Mouse (Mus musculus) lung, adult 2 months (tissue): ENCODE measurements around the gene Imp3.

Source experiments
- CTCF ChIP-seq: fragments of 200-500 bp; IDR thresholded peaks from 2 replicates; pipeline ENCODE4 v1.5.1; 2011; ENCODE audit warnings: mild to moderate bottlenecking, low read length, control low read depth; ENCODE audit not compliant: insufficient read depth
- POLR2A ChIP-seq: fragments of 200-500 bp; IDR thresholded peaks from 2 replicates; pipeline ENCODE4 v1.6.1; 2011; ENCODE audit warnings: low read depth, mild to moderate bottlenecking, control low read depth, low read length, borderline replicate concordance; ENCODE audit errors: extremely low read depth

- TF ChIP-seq CTCF, result no peak
- TF ChIP-seq POLR2A, result peak; percentile 16; the same call in 1 of the 2 replicates
These were observed 1.1 kb downstream of the Imp3 start for GRCm38 (mm10) chr9:56938374-56938773.
